Mouse (Mus musculus) skeletal muscle tissue, adult 2 months (tissue): ENCODE results near the gene Dnmt3b.

Experiments
- DNase-seq: peaks from one replicate; pipeline ENCODE4 v3.0.0-alpha.2; 2012; ENCODE audit warnings: low read depth, low spot score

The Dnmt3b gene

GRCm38 (mm10) chr2:153649298-153650013 is at the start of gene Dnmt3b:
Gene Dnmt3b, plus strand, starts transcription at chr2:153649450.
- no peak for DNase-seq

GRCm38 (mm10) chr2:153600021-153600666 is 49.1 kb upstream of the Dnmt3b start:
- DNase-seq, result peak; percentile 62

GRCm38 (mm10) chr2:153600667-153601648 is 48.3 kb upstream of the Dnmt3b start:
- no peak for DNase-seq

GRCm38 (mm10) chr2:153603724-153604123 is 45.5 kb upstream of the Dnmt3b start:
- DNase-seq, result no peak

GRCm38 (mm10) chr2:153606421-153606820 is 42.8 kb upstream of the Dnmt3b start:
- no peak for DNase-seq

- DNase-seq, result peak; percentile 71
These were observed 41.3 kb upstream of the Dnmt3b start for GRCm38 (mm10) chr2:153607870-153608515.

GRCm38 (mm10) chr2:153609058-153609457 is 40.2 kb upstream of the Dnmt3b start:
- no peak for DNase-seq

- peak; percentile 67 for DNase-seq
These were observed 39.7 kb upstream of the Dnmt3b start for GRCm38 (mm10) chr2:153609548-153609947.

- no peak for DNase-seq
These were observed 38.6 kb upstream of the Dnmt3b start for GRCm38 (mm10) chr2:153610426-153611240.

GRCm38 (mm10) chr2:153611241-153611630 is 38.0 kb upstream of the Dnmt3b start:
- DNase-seq, result no peak

- DNase-seq, result no peak
These were observed 37.5 kb upstream of the Dnmt3b start for GRCm38 (mm10) chr2:153611743-153612142.

GRCm38 (mm10) chr2:153612594-153613281 is 36.5 kb upstream of the Dnmt3b start:
- DNase-seq, result no peak

GRCm38 (mm10) chr2:153616893-153617292 is 32.4 kb upstream of the Dnmt3b start:
- no peak for DNase-seq

- DNase-seq, result no peak
These were observed 30.8 kb upstream of the Dnmt3b start for GRCm38 (mm10) chr2:153618439-153618838.

- DNase-seq, result no peak
These were observed 30.4 kb upstream of the Dnmt3b start for GRCm38 (mm10) chr2:153618889-153619288.

- no peak for DNase-seq
These were observed 26.8 kb upstream of the Dnmt3b start for GRCm38 (mm10) chr2:153622449-153622848.

GRCm38 (mm10) chr2:153630950-153631349 is 18.3 kb upstream of the Dnmt3b start:
- no peak for DNase-seq

- peak; percentile 74 for DNase-seq
These were observed 17.0 kb upstream of the Dnmt3b start, which contains the start of gene Commd7 for GRCm38 (mm10) chr2:153631976-153632870. Gene Commd7, minus strand, starts transcription at chr2:153632781.

GRCm38 (mm10) chr2:153632871-153633226 is 16.4 kb upstream of the Dnmt3b start:
- DNase-seq, result no peak
